Mouse (Mus musculus) macrophage (primary cell): ENCODE measurements around the gene Lsp1. TPM values are rescaled to one million over a fixed set of nuclear protein-coding genes. Genes with fewer than 3 reads are reported as not detected.

Experiments
- H3K27ac ChIP-seq: fragments of 350-480 bp; formaldehyde crosslinking; 2 replicates; pipeline ENCODE4 v1.9.0; 2021
- H3K36me3 ChIP-seq: fragments of 350-480 bp; formaldehyde crosslinking; 2 replicates; pipeline ENCODE4 v1.9.0; 2021; ENCODE audit errors: inconsistent target
- H3K4me3 ChIP-seq: fragments of 350-480 bp; formaldehyde crosslinking; 2 replicates; pipeline ENCODE4 v1.9.0; 2021; ENCODE audit errors: inconsistent target
- H3K79me2 ChIP-seq: fragments of 350-480 bp; formaldehyde crosslinking; 2 replicates; pipeline ENCODE4 v1.9.0; 2021; ENCODE audit errors: inconsistent target
- WGBS: methylation state at CpG from one replicate; pipeline ENCODE4 v1.1.7; 2026; ENCODE audit warnings: inconsistent platforms; ENCODE audit not compliant: missing documents; 5-methylcytosine and 5-hydroxymethylcytosine counted together
- polyA plus RNA-seq: library from polyadenylated mRNA; stranded (reverse); fragments of 250-400 nt; gene quantifications from 3 replicates; pipeline ENCODE4 v1.2.4, GENCODE M21; 2018; ENCODE audit warnings: inconsistent platforms

The Lsp1 gene
- polyA plus RNA-seq, 1 experiment from 2014 or later: 130 TPM

DNA sequence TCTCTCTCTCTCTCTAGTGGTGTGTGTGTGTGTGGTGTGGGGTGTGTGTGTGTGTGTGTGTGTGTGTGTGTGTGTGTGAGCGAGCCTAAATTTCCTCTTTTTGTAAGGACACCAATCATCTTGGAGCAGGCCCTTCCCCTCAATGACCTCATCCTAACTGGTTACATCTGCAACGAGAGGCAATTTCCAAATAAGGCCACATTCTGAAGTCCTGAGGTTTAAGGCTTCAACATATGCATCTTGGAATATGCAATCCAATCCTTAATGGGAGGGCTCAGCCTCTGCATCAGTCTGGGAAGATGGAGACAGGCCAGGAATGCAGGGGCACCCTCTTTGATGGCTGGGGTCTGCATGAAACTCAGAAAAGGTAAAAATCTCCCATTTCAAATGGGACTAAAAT lies 2.6 kb upstream of the Lsp1 start:
- whole genome bisulfite sequencing: 10% methylated on average over 2 of the region's 2 CpGs
- Histone ChIP-seq H3K79me2 (peaks cover 23% of the 10 kb centered on the region), H3K4me3 (no peak overlapping the region), H3K27ac (peak overlapping the region; percentile 93), H3K36me3 (no peaks in the 10 kb centered on the region)

DNA sequence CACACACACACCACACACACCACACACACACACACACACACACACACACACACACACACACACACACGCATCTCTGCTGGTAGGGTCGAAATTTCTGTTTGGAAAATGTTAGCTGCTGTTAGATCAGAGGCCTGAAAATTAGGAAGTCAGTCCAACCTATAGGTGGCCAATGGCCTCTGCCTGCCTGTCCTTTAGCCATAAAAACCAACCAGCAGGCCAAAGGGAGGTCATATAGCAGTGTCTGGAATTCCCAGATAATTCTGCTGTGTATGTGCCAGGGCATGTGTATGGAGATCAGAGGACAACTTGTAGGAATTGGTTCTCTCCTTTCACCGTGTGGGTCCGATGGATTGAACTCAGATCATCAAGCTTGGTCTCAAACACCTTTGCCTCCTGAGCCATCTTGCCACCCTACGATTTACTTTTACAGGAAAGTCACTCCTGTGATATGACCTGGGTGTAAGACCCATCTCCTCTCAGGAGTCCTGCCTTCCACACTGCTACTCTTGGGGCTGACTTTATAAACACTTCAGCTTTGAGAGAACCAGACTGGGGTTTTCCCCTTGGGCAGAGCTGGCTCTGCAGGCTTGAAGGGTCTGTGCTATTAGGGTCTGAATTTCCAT lies 1.8 kb upstream of the Lsp1 start:
- H3K79me2 ChIP-seq: peaks cover 31% of the 10 kb centered on the region
- peak overlapping the region; percentile 93 for H3K27ac ChIP-seq
- H3K4me3 ChIP-seq: no peak overlapping the region
- WGBS: 89% methylated on average over 5 of the region's 5 CpGs
- no peaks in the 10 kb centered on the region for H3K36me3 ChIP-seq

DNA sequence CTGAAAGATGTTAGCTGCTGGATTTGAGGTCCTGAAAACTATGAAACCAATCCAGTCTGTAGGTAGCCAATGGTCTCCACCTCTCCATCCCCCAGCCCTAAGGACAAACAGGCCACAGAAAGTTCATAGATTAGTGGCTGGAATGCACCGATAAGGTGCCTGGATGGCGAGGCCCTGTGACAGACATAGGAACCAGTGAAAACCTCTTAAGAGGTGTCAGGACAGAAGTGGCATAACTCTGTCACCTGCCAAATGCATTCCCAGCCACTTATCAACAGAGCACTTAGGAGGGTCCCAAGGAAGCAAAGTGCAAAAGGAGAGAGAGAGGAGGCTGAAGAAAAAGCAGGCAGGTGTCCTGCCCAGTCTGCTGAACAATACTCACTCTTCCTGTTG lies 1.3 kb upstream of the Lsp1 start:
- H3K79me2 ChIP-seq: peaks cover 36% of the 10 kb centered on the region
- 96% methylated on average over 2 of the region's 2 CpGs for WGBS
- H3K36me3 ChIP-seq: no peaks in the 10 kb centered on the region
- H3K27ac ChIP-seq: peak overlapping the region; percentile 93
- H3K4me3 ChIP-seq: no peak overlapping the region

DNA sequence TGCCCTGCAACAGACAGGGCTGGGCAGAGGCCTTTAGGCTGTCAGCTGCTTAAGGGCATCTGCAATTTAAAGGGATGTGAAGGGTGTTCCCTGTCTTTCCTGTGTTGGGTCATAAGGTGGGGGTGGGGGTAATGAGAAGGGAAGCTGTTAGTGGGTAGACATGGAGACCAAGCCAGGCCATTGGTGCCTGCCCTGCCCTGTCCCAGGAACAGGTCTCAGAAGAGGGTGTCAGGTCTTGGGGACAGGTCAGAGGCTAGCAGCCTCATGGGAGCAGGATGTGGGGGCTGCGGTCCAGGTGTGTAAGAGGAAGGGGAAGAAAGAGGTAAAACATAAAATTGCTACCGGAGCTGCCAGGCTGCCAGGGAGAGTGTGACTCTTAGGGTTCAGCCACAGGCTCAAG lies 837 bp downstream of the Lsp1 start:
- H3K36me3 ChIP-seq: no peaks in the 10 kb centered on the region
- peak overlapping the region; percentile 48 for H3K4me3 ChIP-seq
- H3K79me2 ChIP-seq: peaks cover 57% of the 10 kb centered on the region
- 21% methylated on average over 2 of the region's 2 CpGs for WGBS
- peak overlapping the region; percentile 93 for H3K27ac ChIP-seq

DNA sequence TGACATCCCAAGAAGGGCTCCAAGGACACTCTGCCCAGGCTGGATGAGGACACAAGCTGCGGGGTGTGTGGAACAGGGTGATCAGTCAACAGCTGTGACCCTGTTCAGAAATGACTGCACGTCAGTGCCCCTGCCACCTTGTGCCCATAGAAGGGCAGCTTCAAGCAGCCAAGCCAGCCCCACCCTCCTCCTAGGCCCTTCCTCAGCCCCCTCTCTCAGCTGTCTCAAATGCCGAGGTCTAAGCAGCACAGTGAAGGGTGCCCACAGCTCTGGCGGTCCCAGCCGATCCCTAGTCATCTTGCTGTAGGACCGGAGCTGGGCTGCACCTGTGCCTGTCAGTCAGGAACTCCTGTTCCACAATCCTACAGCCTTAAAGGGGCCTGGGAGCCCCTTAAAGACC lies 1.6 kb downstream of the Lsp1 start:
- peaks cover 65% of the 10 kb centered on the region for H3K79me2 ChIP-seq
- H3K27ac ChIP-seq: peak overlapping the region; percentile 93
- 26% methylated on average over 6 of the region's 6 CpGs for WGBS
- peak overlapping the region; percentile 48 for H3K4me3 ChIP-seq
- no peaks in the 10 kb centered on the region for H3K36me3 ChIP-seq

DNA sequence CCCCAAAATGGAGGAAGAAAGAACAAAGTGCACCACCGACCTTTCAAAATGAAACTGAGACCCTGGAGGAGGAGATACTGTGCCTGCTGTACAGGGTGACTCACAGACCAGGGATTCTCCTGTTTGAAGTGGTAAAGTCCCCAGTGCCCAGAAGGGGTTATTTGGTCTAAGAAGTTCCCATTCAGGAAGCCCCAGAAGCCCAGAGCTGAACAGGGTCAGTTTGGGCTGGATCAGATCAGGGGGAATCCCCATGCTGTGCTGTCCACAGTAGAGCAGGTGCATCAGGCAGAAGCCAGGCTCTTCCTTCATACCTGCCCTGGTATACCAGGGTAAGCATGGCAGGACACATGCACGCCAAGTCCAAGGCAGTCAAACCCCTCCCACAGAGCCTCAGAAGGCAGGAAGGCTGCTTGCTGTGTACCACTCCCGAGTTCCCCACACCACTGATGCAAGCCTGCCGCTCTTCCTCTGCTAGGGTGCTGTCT lies 2.0 kb downstream of the Lsp1 start:
- peaks cover 69% of the 10 kb centered on the region for H3K79me2 ChIP-seq
- WGBS: 19% methylated on average over 4 of the region's 4 CpGs
- peak overlapping the region; percentile 93 for H3K27ac ChIP-seq
- H3K36me3 ChIP-seq: no peaks in the 10 kb centered on the region
- peak overlapping the region; percentile 48 for H3K4me3 ChIP-seq

DNA sequence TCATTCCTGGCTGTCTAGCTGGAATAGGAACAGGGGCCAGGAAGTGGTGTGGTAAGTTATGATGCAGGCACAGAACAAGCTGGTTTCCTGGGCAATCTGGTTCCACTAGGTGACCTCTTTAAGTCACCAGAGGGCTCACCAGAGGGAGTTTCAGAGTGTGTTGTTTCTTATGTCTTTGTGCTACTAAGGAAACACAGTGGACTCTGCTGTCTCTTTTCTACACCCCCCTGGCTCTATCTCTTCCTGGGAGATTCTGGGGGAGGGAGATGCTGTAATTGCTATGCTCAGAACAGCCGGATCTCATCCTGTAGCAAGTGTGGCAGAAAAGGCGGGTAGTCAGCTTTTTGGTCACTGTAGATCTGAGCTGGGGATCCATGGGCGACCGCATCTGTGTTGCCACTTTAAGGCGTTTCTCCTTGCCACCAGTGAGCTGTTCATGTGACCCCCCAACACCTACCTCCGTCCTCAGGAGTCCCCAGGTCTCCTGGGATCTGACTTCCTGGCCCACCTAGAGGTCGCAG lies 9.6 kb downstream of the Lsp1 start:
- WGBS: 84% methylated on average over 7 of the region's 7 CpGs
- no peak overlapping the region for H3K4me3 ChIP-seq
- peak overlapping the region; percentile 27 for H3K27ac ChIP-seq
- H3K36me3 ChIP-seq: no peaks in the 10 kb centered on the region
- H3K79me2 ChIP-seq: peaks cover 99% of the 10 kb centered on the region

DNA sequence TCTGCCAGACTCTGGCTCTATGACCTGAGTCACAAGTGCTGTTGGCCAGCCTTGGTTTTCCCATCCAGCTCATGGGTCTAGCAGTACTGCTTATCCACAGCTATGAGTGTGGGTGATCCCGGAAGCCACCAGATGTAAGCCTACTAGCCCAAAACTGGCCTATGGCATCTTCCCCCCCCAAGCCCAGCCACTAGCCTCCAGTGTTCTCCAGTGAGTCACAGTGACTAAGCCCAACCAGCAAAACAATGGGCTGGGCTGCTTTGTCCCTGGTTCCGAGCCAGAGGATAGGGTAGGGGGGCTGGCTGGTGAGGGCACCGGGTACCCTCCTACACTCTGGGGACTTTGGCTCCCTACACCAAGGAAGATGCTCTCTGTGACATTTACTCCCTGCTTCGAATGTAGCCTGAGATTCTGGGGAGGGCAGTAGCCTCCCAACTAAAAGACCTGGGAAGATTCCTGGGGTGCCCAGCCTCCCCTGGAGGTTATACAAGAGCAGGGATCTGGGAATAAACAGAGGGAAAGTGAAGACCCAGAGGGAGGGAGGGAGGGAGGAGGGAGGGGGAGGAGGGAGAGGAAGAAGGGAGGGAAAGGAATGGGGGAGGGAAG lies 10.3 kb downstream of the Lsp1 start:
- Histone ChIP-seq H3K79me2 (peaks cover 99% of the 10 kb centered on the region), H3K4me3 (no peak overlapping the region), H3K36me3 (no peaks in the 10 kb centered on the region), H3K27ac (peak overlapping the region; percentile 27)
- 52% methylated on average over 4 of the region's 4 CpGs for WGBS

DNA sequence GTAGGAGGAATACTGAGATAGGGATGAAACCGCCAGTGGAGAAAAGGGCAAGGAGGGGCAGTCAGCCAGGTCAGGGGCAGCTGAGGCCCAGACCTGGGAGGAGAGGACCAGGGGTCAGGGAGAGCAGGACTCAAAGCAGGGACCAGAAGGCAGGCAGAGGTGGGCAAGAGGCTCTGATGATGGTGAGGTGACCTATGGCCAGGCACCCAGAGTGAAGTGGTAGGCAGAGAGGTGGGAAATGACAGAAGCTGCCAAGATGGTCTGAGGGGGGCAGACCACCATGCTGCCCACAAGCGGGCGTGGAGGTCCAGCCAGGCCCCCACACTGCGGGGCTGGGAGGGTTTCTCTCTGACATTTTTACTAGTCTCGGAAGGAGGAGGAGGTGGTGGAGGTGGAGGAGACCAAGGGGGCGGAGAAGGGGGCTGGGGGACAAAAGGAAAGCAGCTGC lies 10.8 kb downstream of the Lsp1 start:
- no peak overlapping the region for H3K4me3 ChIP-seq
- no peak overlapping the region for H3K27ac ChIP-seq
- peaks cover 99% of the 10 kb centered on the region for H3K79me2 ChIP-seq
- 84% methylated on average over 5 of the region's 6 CpGs for WGBS
- H3K36me3 ChIP-seq: no peaks in the 10 kb centered on the region

DNA sequence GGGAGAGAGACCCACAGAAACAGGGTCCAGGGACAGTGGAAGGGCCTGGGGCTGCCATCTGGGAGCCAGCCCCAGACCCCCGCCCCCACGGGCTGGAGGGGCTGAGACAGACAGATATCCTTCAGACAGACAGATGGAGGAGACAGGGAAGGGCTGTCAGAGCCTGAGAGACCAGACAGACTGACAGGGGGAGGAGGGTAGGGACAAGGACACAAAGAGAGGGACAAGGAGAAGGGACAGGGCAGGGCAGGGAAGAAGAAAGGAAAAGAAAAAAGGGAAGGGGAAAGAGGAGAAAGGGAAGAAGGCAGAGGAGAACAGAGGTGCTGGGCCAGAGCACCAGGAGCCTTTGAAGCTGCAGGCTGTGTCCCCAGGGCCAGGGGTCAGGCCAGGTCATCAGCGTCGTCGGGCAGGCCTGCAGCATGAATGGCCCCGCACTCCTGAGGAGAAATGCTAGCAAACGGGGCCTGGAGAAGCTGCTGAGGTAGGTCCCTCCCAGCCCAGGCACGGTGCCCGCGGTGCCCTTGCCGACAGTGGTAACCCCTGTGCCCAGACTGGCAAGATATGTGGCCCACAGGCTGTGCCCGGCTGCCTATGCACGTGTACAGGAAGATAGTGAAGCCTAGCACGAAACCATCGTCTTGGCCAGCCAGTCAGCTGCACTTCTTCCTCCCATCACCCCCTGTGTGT lies 11.4 kb downstream of the Lsp1 start:
- no peak overlapping the region for H3K4me3 ChIP-seq
- WGBS: 69% methylated on average over 15 of the region's 15 CpGs
- no peak overlapping the region for H3K27ac ChIP-seq
- H3K79me2 ChIP-seq: peaks cover 99% of the 10 kb centered on the region
- no peaks in the 10 kb centered on the region for H3K36me3 ChIP-seq

DNA sequence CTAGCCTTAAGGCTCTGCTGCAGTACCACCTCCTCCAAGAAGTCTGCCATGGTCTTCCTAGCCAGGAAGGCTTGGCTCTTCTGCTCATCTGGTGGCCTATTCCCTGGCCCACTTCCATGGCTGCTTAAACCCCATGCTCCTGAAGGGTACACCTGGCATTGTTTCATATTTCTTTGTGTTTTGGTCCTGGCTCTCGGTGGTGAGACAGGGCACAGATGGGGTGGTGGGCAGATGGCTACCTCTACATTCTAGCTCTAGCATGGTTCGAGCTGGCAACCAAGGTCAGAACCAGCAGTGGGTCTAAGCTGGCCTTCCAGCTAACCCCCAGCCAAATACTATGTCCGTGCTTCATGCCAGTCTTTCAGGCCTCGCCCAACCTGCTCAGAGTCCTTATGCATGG lies 12.3 kb downstream of the Lsp1 start:
- no peak overlapping the region for H3K4me3 ChIP-seq
- no peak overlapping the region for H3K27ac ChIP-seq
- H3K36me3 ChIP-seq: no peaks in the 10 kb centered on the region
- peaks cover 99% of the 10 kb centered on the region for H3K79me2 ChIP-seq
- 98% methylated on average over 4 of the region's 4 CpGs for WGBS

DNA sequence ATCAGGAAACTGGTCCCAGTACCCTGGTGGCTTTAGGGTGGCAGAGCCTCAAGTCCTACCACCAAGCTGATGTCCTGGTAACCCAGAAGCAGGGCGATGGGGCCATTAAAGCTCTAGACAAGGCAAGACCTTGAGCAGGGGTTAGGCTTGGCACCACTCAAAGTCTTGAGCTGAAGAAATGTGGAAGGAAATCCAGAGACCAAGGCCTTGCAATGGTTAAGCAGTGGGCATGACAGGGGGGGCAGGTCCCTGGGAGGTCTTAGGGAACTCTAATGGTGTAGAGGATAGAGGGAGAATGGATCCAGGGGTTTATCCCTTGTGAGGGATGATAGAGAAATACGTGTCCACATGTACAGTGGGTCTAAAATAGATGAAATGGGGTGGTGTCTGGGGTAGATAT lies 12.9 kb downstream of the Lsp1 start:
- no peaks in the 10 kb centered on the region for H3K36me3 ChIP-seq
- H3K4me3 ChIP-seq: no peak overlapping the region
- peaks cover 99% of the 10 kb centered on the region for H3K79me2 ChIP-seq
- WGBS: 96% methylated on average over 2 of the region's 2 CpGs
- no peak overlapping the region for H3K27ac ChIP-seq

DNA sequence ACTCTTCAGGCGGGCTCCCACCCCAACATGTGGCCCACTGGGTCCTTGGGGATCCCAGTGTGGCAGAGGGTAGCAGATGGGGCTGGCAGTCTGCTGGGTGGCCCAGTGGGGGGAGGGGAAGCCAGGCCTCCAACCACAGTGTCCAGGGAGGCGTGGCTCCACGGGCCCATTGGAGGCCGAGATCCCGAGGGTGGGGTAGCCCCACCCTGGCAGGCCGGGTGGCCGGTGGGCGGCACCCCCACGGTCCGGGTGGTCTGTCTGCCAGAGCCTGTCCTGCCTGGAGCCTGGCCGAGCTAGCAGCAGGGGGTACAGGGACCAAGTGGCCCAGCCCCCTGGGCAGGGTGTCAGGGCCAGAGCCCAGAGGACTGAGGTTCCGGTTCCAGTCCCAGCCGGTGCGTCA lies 14.2 kb downstream of the Lsp1 start:
- Histone ChIP-seq H3K36me3 (no peaks in the 10 kb centered on the region), H3K27ac (no peak overlapping the region), H3K79me2 (peaks cover 99% of the 10 kb centered on the region), H3K4me3 (no peak overlapping the region)
- 99% methylated on average over 8 of the region's 14 CpGs for WGBS

DNA sequence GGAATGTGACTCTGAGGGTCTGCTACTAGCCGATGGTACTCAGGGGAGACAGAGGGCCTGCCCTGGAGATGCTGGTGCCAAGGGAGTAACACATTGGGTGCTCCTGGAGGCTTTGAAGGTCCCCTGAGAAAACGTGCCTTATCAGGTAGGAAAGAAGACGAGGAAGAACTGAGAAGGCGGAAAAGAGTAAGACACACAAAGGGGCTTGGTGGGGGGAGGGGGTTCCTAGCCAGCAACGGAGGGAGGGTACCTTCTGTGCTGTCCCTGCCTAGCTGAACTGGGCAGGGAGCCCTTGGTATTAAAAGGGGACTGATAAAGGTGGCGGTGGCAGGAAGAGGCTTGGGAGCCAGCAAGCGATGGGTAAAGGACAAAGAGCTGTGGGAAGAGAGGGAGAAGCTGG lies 15.0 kb downstream of the Lsp1 start:
- no peak overlapping the region for H3K27ac ChIP-seq
- peaks cover 99% of the 10 kb centered on the region for H3K79me2 ChIP-seq
- no peak overlapping the region for H3K4me3 ChIP-seq
- WGBS: 90% methylated on average over 7 of the region's 7 CpGs
- H3K36me3 ChIP-seq: no peaks in the 10 kb centered on the region

DNA sequence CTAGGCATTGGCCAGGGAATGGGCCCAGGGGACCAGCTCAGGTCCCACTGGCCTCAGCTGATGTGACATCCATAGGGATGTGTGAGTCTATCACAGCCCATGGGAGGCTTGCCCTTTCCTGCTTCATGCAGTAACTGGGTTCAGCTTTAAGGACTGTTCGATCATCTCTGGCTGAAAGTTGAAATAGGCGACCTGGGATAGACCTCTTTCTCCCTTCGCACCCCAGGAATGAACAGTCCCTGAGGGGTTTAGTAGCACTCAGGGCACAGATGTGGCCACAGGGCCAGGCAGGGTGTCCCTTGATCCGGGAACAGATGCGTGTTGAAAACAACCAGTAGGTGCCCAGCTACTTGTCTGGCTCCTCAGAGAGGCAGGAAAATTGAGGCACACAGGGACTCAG lies 15.7 kb downstream of the Lsp1 start:
- no peak overlapping the region for H3K27ac ChIP-seq
- no peak overlapping the region for H3K4me3 ChIP-seq
- H3K79me2 ChIP-seq: peaks cover 99% of the 10 kb centered on the region
- WGBS: 94% methylated on average over 5 of the region's 5 CpGs
- H3K36me3 ChIP-seq: no peaks in the 10 kb centered on the region
